Comparison of ENCODE assay signal across 20 mouse cellular contexts in the genomic region with DNA sequence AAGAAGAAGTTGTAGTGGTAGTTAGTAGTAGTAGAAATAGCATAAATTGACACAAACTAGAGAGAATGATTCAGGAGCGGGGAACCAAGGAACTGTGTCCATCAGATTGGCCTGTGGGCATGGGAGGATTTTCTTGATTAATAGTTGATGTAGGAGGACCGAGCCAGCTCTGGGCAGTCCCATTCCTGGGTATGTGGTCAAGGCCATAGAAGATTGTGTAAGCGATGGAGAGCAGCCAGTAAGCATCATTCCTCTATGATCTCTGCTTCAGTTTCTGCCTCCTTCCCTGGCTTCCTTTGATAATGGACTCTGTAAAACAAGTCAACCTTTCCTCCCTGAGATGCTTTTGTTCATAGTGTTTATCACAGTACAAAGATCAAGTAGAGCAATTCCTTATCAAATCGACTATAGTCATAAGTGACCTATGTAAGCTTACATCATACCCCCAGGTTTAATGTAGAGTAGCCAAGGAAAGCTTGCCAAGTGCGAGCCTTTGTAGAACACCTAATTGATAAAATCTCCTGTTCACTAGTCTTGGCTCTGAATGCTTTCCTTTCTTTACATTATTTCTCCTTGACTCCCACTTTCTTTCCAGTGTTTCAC. TPM values are rescaled to one million over a fixed set of nuclear protein-coding genes. Genes with fewer than 3 reads are reported as not detected.
DNase-seq lines count a peak whose midpoint lies in the region; ATAC-seq and TF ChIP-seq lines count a peak whose summit lies in the region.
"Had no signal": no experiment of that assay in that cellular context is flagged by ENCODE, and none has a peak within 500 bp of the region (broad histone marks: within the 10 kb centered on the region; RNA-seq: fewer than 3 reads in every experiment).

No protein-coding gene starts in this region.

- no peak overlapping the region for H3K4me3 ChIP-seq in liver, postnatal 0 days (ENCODE audit: low read depth, low read length)
- no peak overlapping the region for H3K4me3 ChIP-seq in intestine, embryonic 15.5 days (replicated peaks)
- H3K4me3 ChIP-seq in stomach, postnatal 0 days (ENCODE audit: low read depth, low read length): no peak overlapping the region
- H3K4me3 ChIP-seq in thymus, adult 2 months (ENCODE audit: control insufficient read depth, insufficient read depth, low read length): no peak overlapping the region
- H3K4me3 ChIP-seq: embryonic facial prominence, embryonic 10.5 days; gastrocnemius, adult 2 months; heart, embryonic 13.5 days; hindbrain, embryonic 15.5 days had no signal

- no peak for TF ChIP-seq CTCF in liver, postnatal 0 days (IDR thresholded peaks at IDR 0.05; ENCODE audit: low read depth)
- TF ChIP-seq CTCF in stomach, postnatal 0 days (IDR thresholded peaks at IDR 0.05; ENCODE audit: low read depth): no peak
- no peak for TF ChIP-seq CTCF in thymus, adult 2 months (IDR thresholded peaks at IDR 0.05; ENCODE audit: borderline replicate concordance, control insufficient read depth, extremely low read depth, insufficient read depth, low read length, poor library complexity)

- no peaks in the 10 kb centered on the region for H3K9me3 ChIP-seq in liver, postnatal 0 days (ENCODE audit: low read length)
- no peaks in the 10 kb centered on the region for H3K9me3 ChIP-seq in intestine, embryonic 15.5 days
- H3K9me3 ChIP-seq in stomach, postnatal 0 days (ENCODE audit: control insufficient read depth, low read length): no peaks in the 10 kb centered on the region
- H3K9me3 ChIP-seq: embryonic facial prominence, embryonic 10.5 days; heart, embryonic 13.5 days; hindbrain, embryonic 15.5 days had no signal

- no peak for TF ChIP-seq EP300 in liver, postnatal 0 days (IDR thresholded peaks at IDR 0.05; ENCODE audit: low read depth)
- TF ChIP-seq EP300 in stomach, postnatal 0 days (optimal IDR thresholded peaks at IDR 0.05): no peak

- WGBS in liver, postnatal 0 days (ENCODE audit: insufficient replicate concordance): 59% methylated on average over 5 of the region's 5 CpGs
- WGBS in intestine, embryonic 15.5 days: 70% methylated on average over 5 of the region's 5 CpGs
- WGBS in stomach, postnatal 0 days: 61% methylated on average over 5 of the region's 5 CpGs
- 94% methylated on average over 5 of the region's 5 CpGs for WGBS in thymus, adult 2 months

- TF ChIP-seq POLR2A in thymus, adult 2 months (IDR thresholded peaks at IDR 0.05; ENCODE audit: control insufficient read depth, extremely low read depth, insufficient read depth, low read length, poor library complexity): no peak

- no peaks in the 10 kb centered on the region for H3K36me3 ChIP-seq in liver, postnatal 0 days (replicated peaks; ENCODE audit: insufficient read depth, low read length)
- no peaks in the 10 kb centered on the region for H3K36me3 ChIP-seq in intestine, embryonic 15.5 days
- no peaks in the 10 kb centered on the region for H3K36me3 ChIP-seq in stomach, postnatal 0 days (ENCODE audit: control insufficient read depth, insufficient read depth, low read length)
- H3K36me3 ChIP-seq in thymus, adult 2 months (ENCODE audit: control insufficient read depth, insufficient read depth, low read length): no peaks in the 10 kb centered on the region
- H3K36me3 ChIP-seq: embryonic facial prominence, embryonic 10.5 days; heart, embryonic 13.5 days; hindbrain, embryonic 15.5 days had no signal

- H3K4me1 ChIP-seq in liver, postnatal 0 days (ENCODE audit: insufficient read depth): no peaks in the 10 kb centered on the region
- no peaks in the 10 kb centered on the region for H3K4me1 ChIP-seq in intestine, embryonic 15.5 days (replicated peaks)
- H3K4me1 ChIP-seq in stomach, postnatal 0 days (replicated peaks; ENCODE audit: control insufficient read depth, insufficient read depth): no peaks in the 10 kb centered on the region
- H3K4me1 ChIP-seq in thymus, adult 2 months (replicated peaks; ENCODE audit: control insufficient read depth, insufficient read depth, low read length): no peaks in the 10 kb centered on the region
- H3K4me1 ChIP-seq: embryonic facial prominence, embryonic 10.5 days; heart, embryonic 13.5 days; hindbrain, embryonic 15.5 days had no signal

- no peaks in the 10 kb centered on the region for H3K27me3 ChIP-seq in liver, postnatal 0 days (ENCODE audit: insufficient read depth, low read length)
- no peaks in the 10 kb centered on the region for H3K27me3 ChIP-seq in intestine, embryonic 15.5 days (replicated peaks)
- H3K27me3 ChIP-seq in stomach, postnatal 0 days (ENCODE audit: control insufficient read depth, insufficient read depth, low read length): no peaks in the 10 kb centered on the region
- no peaks in the 10 kb centered on the region for H3K27me3 ChIP-seq in thymus, adult 2 months (ENCODE audit: control insufficient read depth, insufficient read depth, low read length)
- H3K27me3 ChIP-seq: heart, embryonic 13.5 days; hindbrain, embryonic 15.5 days had no signal

- DNase-seq in liver, postnatal 0 days: no peak
- DNase-seq in liver: no peak
- peak; percentile 30 to 40 for DNase-seq in adrenal gland, adult 18-20 months (ENCODE audit: low spot score in 2 of 2)
- DNase-seq in stomach, postnatal 0 days (ENCODE audit: low spot score): peak; percentile 19
- no peak for DNase-seq in retina, embryonic 14.5 days (ENCODE audit: low spot score)
- no peak for DNase-seq in layer of hippocampus, postnatal 25 days (ENCODE audit: extremely low spot score in 1 of 2, low spot score in 1 of 2)
- DNase-seq in thymus, adult 2 months: no peak
- DNase-seq: cerebellum, adult 18-20 months; gastrocnemius, adult 2 months; heart, postnatal 36 days; kidney, adult 11 months; layer of hippocampus, postnatal 36 days; lung, embryonic 14.5 days; lung, postnatal 36 days; thymus, postnatal 25 days had no signal

- H3K4me2 ChIP-seq in liver, postnatal 0 days (ENCODE audit: low read depth, low read length): no peak overlapping the region
- H3K4me2 ChIP-seq in intestine, embryonic 15.5 days (replicated peaks): no peak overlapping the region
- H3K4me2 ChIP-seq in stomach, postnatal 0 days (replicated peaks; ENCODE audit: low read depth): no peak overlapping the region
- H3K4me2 ChIP-seq: heart, embryonic 13.5 days; hindbrain, embryonic 15.5 days; lung, embryonic 14.5 days had no signal

- no peak overlapping the region; the same call in 1 of the 2 replicates for H3K27ac ChIP-seq in liver, postnatal 0 days (ENCODE audit: low read depth)
- H3K27ac ChIP-seq in intestine, embryonic 15.5 days: 0 out of 2 replicates have a peak overlapping the region, but pooled peaks have one; percentile 33
- H3K27ac ChIP-seq in stomach, postnatal 0 days (replicated peaks): no peak overlapping the region
- no peak overlapping the region for H3K27ac ChIP-seq in thymus, adult 2 months (ENCODE audit: control insufficient read depth, insufficient read depth, low read length)
- H3K27ac ChIP-seq: embryonic facial prominence, embryonic 10.5 days; gastrocnemius, adult 2 months; heart, embryonic 13.5 days; hindbrain, embryonic 15.5 days had no signal

- H3K9ac ChIP-seq in liver, postnatal 0 days (replicated peaks): no peak overlapping the region; the same call in 1 of the 2 replicates
- H3K9ac ChIP-seq in intestine, embryonic 15.5 days: no peak overlapping the region
- no peak overlapping the region for H3K9ac ChIP-seq in stomach, postnatal 0 days (ENCODE audit: low read length)
- H3K9ac ChIP-seq: heart, embryonic 13.5 days; hindbrain, embryonic 15.5 days; lung, embryonic 14.5 days had no signal

- peak; percentile 84 for ATAC-seq in liver, postnatal 0 days
- ATAC-seq in intestine, embryonic 15.5 days: peak; percentile 89
- peak; percentile 86 for ATAC-seq in stomach, postnatal 0 days (ENCODE audit: low FRiP score, low TSS enrichment)
- ATAC-seq: midbrain, embryonic 16.5 days had no signal

RNA-seq across cellular contexts. Expression of gene Tmem243, which starts 43.1 kb away (rescaled TPM):
- 50.9 and 56.7 TPM in 2 replicates for polyA plus RNA-seq in liver, postnatal 0 days (2015; fragmentation: Nextera tagmentation; extraction: Ambion mirVana)
- 10 to 100 TPM; 23.5 to 42.7 TPM for total RNA-seq in adrenal gland, adult 18-20 months (2021)
- polyA plus RNA-seq in intestine, embryonic 15.5 days (2015; fragmentation: Nextera tagmentation; extraction: Ambion mirVana): 21.9 and 26.6 TPM in 2 replicates
- polyA plus RNA-seq in stomach, postnatal 0 days (2015; fragmentation: Nextera tagmentation; extraction: Ambion mirVana): 19.7 and 20.1 TPM in 2 replicates
- 10 to 100 TPM in 1 of 2 experiments, 1 to 10 TPM in 1; 8.8 to 10.2 TPM for total RNA-seq in layer of hippocampus, postnatal 25 days (2021)
- polyA plus RNA-seq in thymus, adult 2 months (2012; rRNA removed): 12.6 and 12.8 TPM in 2 replicates

Comparison
In these comparisons a context has a peak if more than half of its experiments do, and no peak if none do; other contexts are left out.
1. DNase-seq: peak in adrenal gland, adult 18-20 months (2 of 2) and stomach, postnatal 0 days (single experiment); none in liver, postnatal 0 days (single experiment), liver (single experiment), retina, embryonic 14.5 days (single experiment), layer of hippocampus, postnatal 25 days (0 of 2) and thymus, adult 2 months (single experiment).
2. Peak in every context shown above with its lines, with median percentiles within 50 percentile points of each other: ATAC-seq.